Mouse (Mus musculus): Measurements from ENCODE around the gene Macrod2. TPM values are rescaled to one million over a fixed set of nuclear protein-coding genes. Genes with fewer than 3 reads are reported as not detected.

Macrod2 gene
- polyA plus RNA-seq, 1 experiment from 2014 or later, result 19.9 TPM

DNA sequence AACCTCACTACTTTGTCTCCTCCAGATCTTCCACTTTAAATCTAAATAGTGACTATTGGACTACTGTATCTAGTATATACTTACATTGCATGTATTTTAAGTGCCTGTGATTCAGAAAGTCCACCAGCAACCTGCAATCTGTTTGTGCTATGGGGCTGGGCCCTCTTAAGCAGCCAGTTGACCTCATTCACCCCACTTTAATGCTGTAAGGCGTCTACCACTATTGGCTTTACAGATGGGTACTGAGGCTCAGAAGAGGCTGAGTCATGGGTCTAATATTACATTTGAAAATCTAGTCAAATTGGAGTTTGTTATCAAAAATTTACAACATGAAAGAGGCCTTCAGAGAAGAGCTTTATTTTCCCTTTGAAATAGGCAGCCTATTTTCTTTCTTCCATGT lies 722.5 kb downstream of the Macrod2 start:
- 86% methylated on average over 1 of the region's 1 CpGs for WGBS

DNA sequence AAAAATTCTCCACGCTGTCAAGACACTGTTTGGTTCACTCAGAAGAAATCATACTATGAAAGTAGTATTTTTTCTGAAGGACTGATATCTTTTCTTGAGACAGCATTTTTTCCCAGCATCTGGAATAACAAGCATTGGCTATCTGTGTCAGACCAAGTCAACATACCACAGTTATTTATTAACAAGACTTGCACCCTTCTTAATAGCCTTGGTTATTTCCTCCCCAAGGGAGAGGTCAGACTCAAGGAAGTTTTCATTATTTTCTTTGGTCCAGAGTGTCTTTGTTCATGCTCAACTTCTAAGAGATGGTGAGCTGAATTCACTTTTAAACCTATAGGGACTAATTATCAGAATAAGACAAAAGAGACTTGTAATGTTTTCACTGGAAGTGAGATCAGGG lies 728.8 kb downstream of the Macrod2 start:
- no peaks in the 10 kb centered on the region for H3K36me3 ChIP-seq (ENCODE audit: control insufficient read depth, insufficient read depth, low read length)
- no peak overlapping the region for H3K4me3 ChIP-seq (ENCODE audit: low read depth, low read length)
- H3K9ac ChIP-seq (ENCODE audit: low read depth, low read length), result no peak overlapping the region
- 71% methylated on average over 1 of the region's 1 CpGs for WGBS
- no peak for DNase-seq (ENCODE audit: low spot score)
- no peaks in the 10 kb centered on the region for H3K9me3 ChIP-seq (ENCODE audit: control insufficient read depth, low read length)
- H3K4me1 ChIP-seq (replicated peaks; ENCODE audit: control insufficient read depth, insufficient read depth, low read length), result no peaks in the 10 kb centered on the region
- no peak overlapping the region for H3K4me2 ChIP-seq
- H3K27me3 ChIP-seq (replicated peaks; ENCODE audit: control insufficient read depth, insufficient read depth, low read length), result no peaks in the 10 kb centered on the region
- no peak overlapping the region for H3K27ac ChIP-seq (ENCODE audit: low read depth, low read length)
- ATAC-seq (replicated peaks; ENCODE audit: low FRiP score), result no peak

More for the DNA sequence above, 722.5 kb downstream of the Macrod2 start:
- no peaks in the 10 kb centered on the region for H3K4me1 ChIP-seq (replicated peaks; ENCODE audit: control insufficient read depth, insufficient read depth, low read length)
- H3K27me3 ChIP-seq (replicated peaks; ENCODE audit: control insufficient read depth, insufficient read depth, low read length), result no peaks in the 10 kb centered on the region
- H3K9ac ChIP-seq (ENCODE audit: low read depth, low read length), result no peak overlapping the region
- H3K9me3 ChIP-seq (ENCODE audit: control insufficient read depth, low read length), result no peaks in the 10 kb centered on the region
- DNase-seq (ENCODE audit: low spot score) (no peak), ATAC-seq (replicated peaks; ENCODE audit: low FRiP score) (no peak)
- no peaks in the 10 kb centered on the region for H3K36me3 ChIP-seq (ENCODE audit: control insufficient read depth, insufficient read depth, low read length)
- H3K4me2 ChIP-seq, result no peak overlapping the region
- no peak overlapping the region for H3K27ac ChIP-seq (ENCODE audit: low read depth, low read length)
- H3K4me3 ChIP-seq (ENCODE audit: low read depth, low read length), result no peak overlapping the region

GRCm38 (mm10) chr2:141125638-141126037 lies 730.5 kb downstream of the Macrod2 start:
- no peaks in the 10 kb centered on the region for H3K36me3 ChIP-seq (ENCODE audit: control insufficient read depth, insufficient read depth, low read length)
- H3K4me3 ChIP-seq (ENCODE audit: low read depth, low read length), result no peak overlapping the region
- no peaks in the 10 kb centered on the region for H3K9me3 ChIP-seq (ENCODE audit: control insufficient read depth, low read length)
- no peaks in the 10 kb centered on the region for H3K4me1 ChIP-seq (replicated peaks; ENCODE audit: control insufficient read depth, insufficient read depth, low read length)
- H3K9ac ChIP-seq (ENCODE audit: low read depth, low read length), result no peak overlapping the region
- no peak overlapping the region for H3K27ac ChIP-seq (ENCODE audit: low read depth, low read length)
- no peak for DNase-seq (ENCODE audit: low spot score)
- H3K4me2 ChIP-seq, result no peak overlapping the region
- no peak for ATAC-seq (replicated peaks; ENCODE audit: low FRiP score)
- no peaks in the 10 kb centered on the region for H3K27me3 ChIP-seq (replicated peaks; ENCODE audit: control insufficient read depth, insufficient read depth, low read length)

DNA sequence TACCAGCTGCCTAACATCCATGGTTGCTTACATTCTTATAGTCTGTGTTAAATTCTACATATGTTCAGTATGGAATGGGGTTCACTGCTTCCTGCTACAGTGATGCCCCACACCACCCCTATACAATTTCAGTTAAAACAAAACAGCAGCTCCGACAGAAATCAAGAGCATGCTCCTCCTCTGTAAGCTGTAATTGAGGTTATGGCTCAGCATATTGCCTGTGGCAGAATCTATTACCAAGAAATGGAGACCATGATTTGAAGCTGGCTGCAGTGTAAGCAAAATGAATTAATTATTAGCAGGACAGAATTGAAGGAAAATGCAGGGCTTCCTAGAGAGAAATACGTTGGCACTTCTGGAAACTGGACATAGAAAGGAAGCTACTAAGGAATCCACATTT lies 747.2 kb downstream of the Macrod2 start:
- no peaks in the 10 kb centered on the region for H3K36me3 ChIP-seq (ENCODE audit: control insufficient read depth, insufficient read depth, low read length)
- DNase-seq (ENCODE audit: low spot score), result no peak
- H3K4me3 ChIP-seq (ENCODE audit: low read depth, low read length), result no peak overlapping the region
- H3K9me3 ChIP-seq (ENCODE audit: control insufficient read depth, low read length), result no peaks in the 10 kb centered on the region
- no peak overlapping the region for H3K9ac ChIP-seq (ENCODE audit: low read depth, low read length)
- H3K4me1 ChIP-seq (replicated peaks; ENCODE audit: control insufficient read depth, insufficient read depth, low read length), result no peaks in the 10 kb centered on the region
- no peak overlapping the region for H3K27ac ChIP-seq (ENCODE audit: low read depth, low read length)
- no peak for ATAC-seq (replicated peaks; ENCODE audit: low FRiP score)
- 69% methylated on average over 2 of the region's 2 CpGs for WGBS
- H3K27me3 ChIP-seq (replicated peaks; ENCODE audit: control insufficient read depth, insufficient read depth, low read length), result no peaks in the 10 kb centered on the region
- H3K4me2 ChIP-seq, result no peak overlapping the region

DNA sequence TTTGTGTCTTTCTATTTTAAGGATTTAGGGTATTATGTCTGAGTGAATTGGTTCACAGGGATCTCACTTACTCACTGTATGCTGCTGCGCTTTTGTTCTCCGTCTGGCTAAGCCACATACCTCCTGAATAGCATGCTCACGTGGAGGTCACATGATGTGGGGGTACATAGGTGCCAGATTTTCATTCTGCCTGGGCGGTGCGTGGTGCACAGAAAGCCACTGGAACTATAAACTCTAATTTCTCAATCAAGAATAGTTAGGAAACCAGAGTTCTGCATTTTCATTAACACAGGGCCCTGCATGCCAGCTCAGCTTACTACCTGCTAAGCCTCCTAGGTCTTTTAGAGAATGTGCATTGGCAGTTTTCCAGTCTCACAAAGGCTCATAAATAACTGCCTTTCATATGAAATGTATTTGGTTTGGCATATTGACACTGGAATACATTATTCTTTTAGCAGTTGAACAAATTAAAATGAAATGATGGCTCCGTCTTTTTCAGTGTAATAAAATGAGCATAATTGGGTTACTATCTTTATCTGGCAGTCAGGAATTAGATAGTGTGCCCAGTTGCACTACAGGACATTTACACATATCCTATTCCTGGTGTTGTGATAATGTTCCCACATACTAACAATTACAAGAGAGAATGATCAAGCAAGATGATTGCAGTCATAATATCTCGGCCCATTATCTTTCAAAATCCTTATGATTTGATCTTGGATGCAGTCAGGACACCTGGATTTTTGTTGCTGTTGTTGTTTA lies 757.1 kb downstream of the Macrod2 start:
- 83% methylated on average over 7 of the region's 7 CpGs for WGBS
- ATAC-seq (replicated peaks; ENCODE audit: low FRiP score), result no peak
- H3K27me3 ChIP-seq (replicated peaks; ENCODE audit: control insufficient read depth, insufficient read depth, low read length), result no peaks in the 10 kb centered on the region
- H3K4me1 ChIP-seq (replicated peaks; ENCODE audit: control insufficient read depth, insufficient read depth, low read length), result no peaks in the 10 kb centered on the region
- H3K4me2 ChIP-seq, result no peak overlapping the region
- H3K9me3 ChIP-seq (ENCODE audit: control insufficient read depth, low read length), result no peaks in the 10 kb centered on the region
- H3K36me3 ChIP-seq (ENCODE audit: control insufficient read depth, insufficient read depth, low read length), result no peaks in the 10 kb centered on the region
- H3K4me3 ChIP-seq (ENCODE audit: low read depth, low read length), result no peak overlapping the region
- DNase-seq (ENCODE audit: low spot score), result no peak
- no peak overlapping the region for H3K9ac ChIP-seq (ENCODE audit: low read depth, low read length)
- no peak overlapping the region for H3K27ac ChIP-seq (ENCODE audit: low read depth, low read length)

- 71% methylated on average over 4 of the region's 4 CpGs for WGBS
- no peak overlapping the region for H3K9ac ChIP-seq (ENCODE audit: low read depth, low read length)
- H3K9me3 ChIP-seq (ENCODE audit: control insufficient read depth, low read length), result no peaks in the 10 kb centered on the region
- no peak for DNase-seq (ENCODE audit: low spot score)
- H3K4me1 ChIP-seq (replicated peaks; ENCODE audit: control insufficient read depth, insufficient read depth, low read length), result no peaks in the 10 kb centered on the region
- H3K36me3 ChIP-seq (ENCODE audit: control insufficient read depth, insufficient read depth, low read length), result no peaks in the 10 kb centered on the region
- ATAC-seq (replicated peaks; ENCODE audit: low FRiP score), result no peak
- no peak overlapping the region for H3K4me3 ChIP-seq (ENCODE audit: low read depth, low read length)
- H3K27me3 ChIP-seq (replicated peaks; ENCODE audit: control insufficient read depth, insufficient read depth, low read length), result no peaks in the 10 kb centered on the region
- H3K4me2 ChIP-seq, result no peak overlapping the region
- H3K27ac ChIP-seq (ENCODE audit: low read depth, low read length), result no peak overlapping the region
Measured at GRCm38 (mm10) chr2:141155972-141156371, 760.9 kb downstream of the Macrod2 start.

- Histone ChIP-seq H3K9me3 (ENCODE audit: control insufficient read depth, low read length) (no peaks in the 10 kb centered on the region), H3K4me3 (ENCODE audit: low read depth, low read length) (no peak overlapping the region), H3K9ac (ENCODE audit: low read depth, low read length) (no peak overlapping the region), H3K27ac (ENCODE audit: low read depth, low read length) (no peak overlapping the region), H3K4me2 (no peak overlapping the region), H3K36me3 (ENCODE audit: control insufficient read depth, insufficient read depth, low read length) (no peaks in the 10 kb centered on the region), H3K27me3 (replicated peaks; ENCODE audit: control insufficient read depth, insufficient read depth, low read length) (no peaks in the 10 kb centered on the region), H3K4me1 (replicated peaks; ENCODE audit: control insufficient read depth, insufficient read depth, low read length) (no peaks in the 10 kb centered on the region)
- ATAC-seq (replicated peaks; ENCODE audit: low FRiP score) (no peak), DNase-seq (ENCODE audit: low spot score) (no peak)
- 75% methylated on average over 7 of the region's 7 CpGs for WGBS
Measured at GRCm38 (mm10) chr2:141156979-141157593, 762.0 kb downstream of the Macrod2 start.

DNA sequence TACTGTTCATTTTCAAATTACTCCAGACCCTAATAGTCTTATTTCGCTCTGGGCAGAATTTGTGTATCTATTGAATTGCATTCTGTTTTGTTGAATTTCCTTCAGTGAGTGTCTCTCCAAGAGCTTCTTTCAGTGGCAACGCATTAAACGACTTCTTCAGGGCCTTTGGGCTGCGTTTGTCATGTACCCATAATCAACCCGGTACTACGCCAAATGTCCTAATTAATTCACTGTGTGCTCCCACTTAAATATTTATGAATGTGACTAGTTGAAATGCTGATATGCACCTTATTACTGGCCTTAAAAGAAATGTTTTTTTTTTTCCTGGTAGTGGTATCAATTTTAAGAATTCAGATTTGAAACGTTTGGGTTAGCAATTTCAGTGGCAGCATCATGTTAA lies 763.1 kb downstream of the Macrod2 start:
- Histone ChIP-seq H3K9me3 (ENCODE audit: control insufficient read depth, low read length) (no peaks in the 10 kb centered on the region), H3K36me3 (ENCODE audit: control insufficient read depth, insufficient read depth, low read length) (no peaks in the 10 kb centered on the region), H3K4me2 (no peak overlapping the region), H3K4me1 (replicated peaks; ENCODE audit: control insufficient read depth, insufficient read depth, low read length) (no peaks in the 10 kb centered on the region), H3K4me3 (ENCODE audit: low read depth, low read length) (no peak overlapping the region), H3K9ac (ENCODE audit: low read depth, low read length) (no peak overlapping the region), H3K27ac (ENCODE audit: low read depth, low read length) (no peak overlapping the region), H3K27me3 (replicated peaks; ENCODE audit: control insufficient read depth, insufficient read depth, low read length) (no peaks in the 10 kb centered on the region)
- no peak for ATAC-seq (replicated peaks; ENCODE audit: low FRiP score)
- 72% methylated on average over 7 of the region's 7 CpGs for WGBS
- no peak for DNase-seq (ENCODE audit: low spot score)

GRCm38 (mm10) chr2:141163918-141164317 lies 768.8 kb downstream of the Macrod2 start:
- no peak for ATAC-seq (replicated peaks; ENCODE audit: low FRiP score)
- H3K36me3 ChIP-seq (ENCODE audit: control insufficient read depth, insufficient read depth, low read length), result no peaks in the 10 kb centered on the region
- H3K9ac ChIP-seq (ENCODE audit: low read depth, low read length), result no peak overlapping the region
- H3K4me2 ChIP-seq, result no peak overlapping the region
- no peaks in the 10 kb centered on the region for H3K4me1 ChIP-seq (replicated peaks; ENCODE audit: control insufficient read depth, insufficient read depth, low read length)
- H3K4me3 ChIP-seq (ENCODE audit: low read depth, low read length), result no peak overlapping the region
- no peak for DNase-seq (ENCODE audit: low spot score)
- WGBS, result 76% methylated on average over 4 of the region's 4 CpGs
- H3K27ac ChIP-seq (ENCODE audit: low read depth, low read length), result no peak overlapping the region
- H3K9me3 ChIP-seq (ENCODE audit: control insufficient read depth, low read length), result no peaks in the 10 kb centered on the region
- no peaks in the 10 kb centered on the region for H3K27me3 ChIP-seq (replicated peaks; ENCODE audit: control insufficient read depth, insufficient read depth, low read length)
